8 mouse cellular contexts compared by ENCODE assay signal in genomic region chr16:31352996-31353395, GRCm38 (mm10). TPM values are rescaled to one million over a fixed set of nuclear protein-coding genes. Genes with fewer than 3 reads are reported as not detected.
DNase-seq lines count a peak whose midpoint lies in the region; ATAC-seq lines count a peak whose summit lies in the region.

No protein-coding gene starts in this region.

- no peak overlapping the region for H3K4me2 ChIP-seq in hindbrain, embryonic 16.5 days (ENCODE audit: low read length)
- no peak overlapping the region for H3K4me2 ChIP-seq in hindbrain, embryonic 14.5 days (replicated peaks)

- H3K9ac ChIP-seq in hindbrain, embryonic 16.5 days (ENCODE audit: low read depth, low read length): no peak overlapping the region
- H3K9ac ChIP-seq in hindbrain, embryonic 14.5 days: no peak overlapping the region

- DNase-seq in hindbrain, embryonic 14.5 days (ENCODE audit: low spot score): no peak
- DNase-seq in B cell, adult 2 months: peak; percentile 30 to 39
- peak; percentile 83 for DNase-seq in ZHBTc4 (ENCODE audit: low read depth, low spot score)
- DNase-seq in kidney, postnatal 4 days: peak; percentile 18 to 37
- DNase-seq in spleen, postnatal 4 days (ENCODE audit: low spot score in 2 of 2): no peak
- DNase-seq in cerebellum, adult 11 months: no peak
- no peak for DNase-seq in yolk sac, embryonic 10.5 days (ENCODE audit: low spot score)

- WGBS in hindbrain, embryonic 16.5 days: 75% methylated on average over 4 of the region's 4 CpGs
- WGBS in hindbrain, embryonic 14.5 days: 73% methylated on average over 4 of the region's 4 CpGs

- 0 out of 2 replicates have a peak, but pooled peaks have one; percentile 37 for ATAC-seq in hindbrain, embryonic 16.5 days
- no peak for ATAC-seq in hindbrain, embryonic 14.5 days (ENCODE audit: low FRiP score)

- H3K27ac ChIP-seq in hindbrain, embryonic 16.5 days (ENCODE audit: low read depth, low read length): no peak overlapping the region
- H3K27ac ChIP-seq in hindbrain, embryonic 14.5 days: no peak overlapping the region

- H3K4me3 ChIP-seq in hindbrain, embryonic 16.5 days (ENCODE audit: low read length): no peak overlapping the region
- H3K4me3 ChIP-seq in hindbrain, embryonic 14.5 days (replicated peaks; ENCODE audit: low read length): no peak overlapping the region

- H3K4me1 ChIP-seq in hindbrain, embryonic 16.5 days (ENCODE audit: control insufficient read depth, insufficient read depth, low read depth, low read length): no peaks in the 10 kb centered on the region
- H3K4me1 ChIP-seq in hindbrain, embryonic 14.5 days (replicated peaks; ENCODE audit: control insufficient read depth, insufficient read depth, low read length): no peaks in the 10 kb centered on the region

- H3K9me3 ChIP-seq in hindbrain, embryonic 16.5 days (ENCODE audit: control insufficient read depth, low read length): no peaks in the 10 kb centered on the region
- H3K9me3 ChIP-seq in hindbrain, embryonic 14.5 days (ENCODE audit: control insufficient read depth, low read length): no peaks in the 10 kb centered on the region

- no peaks in the 10 kb centered on the region for H3K36me3 ChIP-seq in hindbrain, embryonic 16.5 days (ENCODE audit: control insufficient read depth, insufficient read depth, low read length)
- no peaks in the 10 kb centered on the region for H3K36me3 ChIP-seq in hindbrain, embryonic 14.5 days (replicated peaks; ENCODE audit: control insufficient read depth, insufficient read depth)

- peaks cover 4% of the 10 kb centered on the region; the same call in 1 of the 2 replicates for H3K27me3 ChIP-seq in hindbrain, embryonic 16.5 days (replicated peaks; ENCODE audit: control insufficient read depth, insufficient read depth, low read length)
- H3K27me3 ChIP-seq in hindbrain, embryonic 14.5 days (ENCODE audit: control insufficient read depth, insufficient read depth, low read length): peaks cover 5% of the 10 kb centered on the region; the same call in 1 of the 2 replicates

RNA-seq across cellular contexts. Expression of gene Apod, which starts 38.4 kb away (rescaled TPM):
- polyA plus RNA-seq in hindbrain, embryonic 16.5 days (2015; fragmentation: Nextera tagmentation; extraction: Ambion mirVana): 119 and 120 TPM in 2 replicates
- polyA plus RNA-seq in hindbrain, embryonic 14.5 days (2014; fragmentation: Nextera tagmentation; extraction: Ambion mirVana): 73.7 and 76.7 TPM in 2 replicates

Comparison
In these comparisons a context has a peak if more than half of its experiments do, and no peak if none do; other contexts are left out.
1. DNase-seq: peak in B cell, adult 2 months (2 of 2), ZHBTc4 (single experiment) and kidney, postnatal 4 days (2 of 2); none in hindbrain, embryonic 14.5 days (single experiment), spleen, postnatal 4 days (0 of 2), cerebellum, adult 11 months (single experiment) and yolk sac, embryonic 10.5 days (single experiment).